Mouse (Mus musculus): Measurements from ENCODE around the gene C87977.
"Not testable (repeated sequence)": the region's sequence is repeated elsewhere in the genome, so short reads cannot be mapped to it uniquely, and the experiment has no call there.

C87977 gene

GRCm38 (mm10) chr4:144213218-144213617, at the start of gene C87977:
Gene C87977 (minus strand): TSS chr4:144213318.
- DNase-seq (ENCODE audit: low read depth, low spot score) = not testable (repeated sequence)

- not testable (repeated sequence) for DNase-seq (ENCODE audit: low read depth, low spot score)
Observed at GRCm38 (mm10) chr4:144254768-144255167, 41.6 kb upstream of the C87977 start.

- no peak for DNase-seq (ENCODE audit: low read depth, low spot score)
Observed at GRCm38 (mm10) chr4:144190419-144190818, 22.7 kb downstream of the C87977 start, which contains the start of gene Oog2. Gene Oog2 (plus strand): TSS chr4:144190719.

- DNase-seq (ENCODE audit: low read depth, low spot score) = no peak
Observed at GRCm38 (mm10) chr4:144162563-144162962, 50.6 kb downstream of the C87977 start, which contains the start of gene Oog3. Gene Oog3 (minus strand): TSS chr4:144162663.

Measured in skeletal muscle tissue, adult 2 months (tissue).